Mouse (Mus musculus): Measurements from ENCODE around the gene Il12b.

The Il12b gene

DNA sequence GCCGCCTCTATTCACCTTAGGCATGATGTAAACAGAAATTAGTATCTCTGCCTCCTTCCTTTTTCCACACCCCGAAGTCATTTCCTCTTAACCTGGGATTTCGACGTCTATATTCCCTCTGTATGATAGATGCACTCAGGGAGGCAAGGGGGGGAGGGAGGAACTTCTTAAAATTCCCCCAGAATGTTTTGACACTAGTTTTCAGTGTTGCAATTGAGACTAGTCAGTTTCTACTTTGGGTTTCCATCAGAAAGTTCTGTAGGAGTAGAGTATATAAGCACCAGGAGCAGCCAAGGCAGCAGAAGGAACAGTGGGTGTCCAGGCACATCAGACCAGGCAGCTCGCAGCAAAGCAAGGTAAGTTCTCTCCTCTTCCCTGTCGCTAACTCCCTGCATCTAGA is at the start of gene Il12b:
Il12b (plus strand) TSS at position 301 of the 400 bp plus-strand sequence.
- DNase-seq (ENCODE audit: low spot score in 2 of 2): no peak

DNA sequence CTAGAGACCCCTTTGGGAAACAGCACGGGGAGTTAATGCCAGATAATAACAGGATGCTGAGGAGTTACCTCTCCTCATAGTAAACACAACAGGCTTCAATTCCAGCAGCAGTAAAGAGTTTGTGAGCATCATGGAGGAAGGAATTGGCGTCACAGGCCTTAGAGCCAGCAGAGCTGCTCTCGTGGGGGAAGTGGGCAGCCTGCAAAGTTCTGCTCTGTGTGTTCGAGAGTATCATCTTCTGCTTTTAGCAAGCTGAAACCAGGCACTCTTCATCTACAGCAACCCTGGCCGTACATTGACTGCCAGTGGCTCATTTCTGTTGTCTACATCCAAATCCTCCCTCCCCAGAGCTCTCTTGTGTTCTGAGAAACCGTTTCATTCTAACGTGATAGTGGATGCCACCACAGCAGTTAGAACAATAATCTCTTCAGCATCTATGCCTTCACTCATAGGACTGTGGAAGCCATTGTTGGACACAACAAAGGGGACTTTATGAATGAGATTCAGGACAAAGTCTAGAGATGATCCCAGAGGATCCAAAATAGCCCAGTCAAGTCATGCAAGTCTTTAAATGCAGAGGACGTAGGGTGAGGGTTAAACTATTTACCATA is 44.9 kb upstream of the Il12b start:
- DNase-seq (ENCODE audit: low spot score in 2 of 2): no peak

GRCm38 (mm10) chr11:44356171-44356570 is 43.7 kb upstream of the Il12b start:
- no peak for DNase-seq (ENCODE audit: low spot score in 2 of 2)

DNA sequence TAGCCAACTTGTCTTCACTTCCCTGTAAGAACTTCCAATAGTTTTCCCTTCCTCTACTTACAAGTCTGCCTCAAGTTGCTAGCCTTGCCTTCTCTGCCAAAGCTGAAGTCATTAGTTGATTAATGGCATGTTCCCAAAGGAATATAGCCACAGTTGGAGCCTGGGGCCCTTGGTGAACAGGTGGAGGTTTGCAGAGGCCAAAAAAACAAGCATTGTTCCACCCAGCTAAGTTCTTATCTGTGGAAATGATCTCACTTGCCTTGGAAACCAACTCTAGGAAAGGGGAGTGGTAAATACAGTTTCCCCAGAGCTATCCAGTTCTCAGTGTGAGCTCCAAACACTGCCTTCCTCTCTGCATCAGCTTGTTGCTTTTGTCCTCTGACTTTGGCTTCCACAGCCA is 35.3 kb upstream of the Il12b start:
- no peak for DNase-seq (ENCODE audit: low spot score in 2 of 2)

DNA sequence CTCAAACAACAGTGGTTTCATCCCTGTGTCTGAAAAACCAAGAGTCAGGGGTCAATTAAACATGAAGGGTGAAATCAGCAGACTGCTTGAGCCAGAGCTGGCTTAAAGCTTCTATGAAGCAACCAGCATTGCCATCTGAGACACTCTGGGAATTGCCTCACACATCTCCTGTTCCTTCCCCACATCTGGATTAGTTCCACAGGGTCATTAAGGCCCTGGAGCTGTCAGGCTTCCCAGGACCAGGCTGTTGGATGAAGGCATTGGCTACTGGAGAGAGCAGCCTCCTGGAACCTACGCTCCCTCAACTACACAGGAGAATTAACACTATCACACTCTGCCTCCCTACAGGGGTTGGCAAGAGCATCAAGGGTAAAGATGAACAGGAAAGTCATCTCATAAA is 32.2 kb upstream of the Il12b start:
- no peak for DNase-seq (ENCODE audit: low spot score in 2 of 2)

DNA sequence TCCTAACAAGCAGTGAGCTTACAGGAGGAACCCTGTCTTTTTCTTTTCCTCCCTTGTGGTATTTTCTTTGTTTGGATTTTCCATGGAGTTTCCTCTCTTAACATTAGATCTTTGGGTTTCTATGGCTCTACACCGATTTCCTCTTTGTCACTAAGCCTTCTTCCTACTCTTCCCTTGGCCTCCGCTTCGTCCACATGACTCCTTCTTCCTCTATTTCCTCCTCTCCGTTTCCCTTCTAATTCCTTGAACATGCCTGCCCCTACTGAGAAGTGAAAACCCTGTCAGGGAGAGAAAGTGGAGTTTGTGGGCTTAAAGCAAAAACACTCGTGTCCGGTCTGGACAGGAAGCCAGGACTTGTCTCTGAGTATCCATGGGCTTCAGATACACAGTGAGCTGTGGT is 27.0 kb upstream of the Il12b start:
- no peak for DNase-seq (ENCODE audit: low spot score in 2 of 2)

- DNase-seq (ENCODE audit: low spot score in 2 of 2): no peak
Observed at GRCm38 (mm10) chr11:44377879-44378278, 22.0 kb upstream of the Il12b start.

DNA sequence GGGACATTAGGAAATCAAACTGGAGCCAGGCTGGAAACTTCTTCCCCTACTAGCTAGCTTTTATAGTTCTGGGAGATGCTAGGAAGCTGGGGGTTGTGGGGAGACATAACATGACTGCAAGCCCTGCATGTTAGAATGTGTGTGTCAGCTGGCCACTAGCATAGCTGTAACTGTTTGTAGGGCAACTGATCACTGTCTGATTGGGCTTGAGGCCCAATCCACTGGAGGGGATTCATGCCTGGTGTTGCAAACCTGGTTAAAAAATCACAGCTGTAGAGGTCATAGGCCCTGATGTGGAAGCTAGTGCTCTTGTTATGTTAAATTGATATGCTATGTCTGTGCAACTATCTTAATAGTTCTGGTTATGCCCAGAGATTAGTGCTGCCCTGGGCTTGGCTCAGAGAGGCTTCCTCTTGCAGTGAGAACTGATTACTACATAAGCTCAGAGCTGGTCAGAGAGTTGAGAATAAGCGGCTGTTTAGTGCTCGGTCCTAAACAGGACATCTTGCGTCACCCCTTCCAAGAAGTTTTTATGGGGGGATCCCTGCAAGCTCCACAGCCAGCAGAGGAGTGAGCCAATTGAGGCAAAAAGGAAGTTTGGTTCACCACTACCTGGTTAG is 19.3 kb upstream of the Il12b start:
- no peak for DNase-seq (ENCODE audit: low spot score in 2 of 2)

- no peak for DNase-seq (ENCODE audit: low spot score in 2 of 2)
Observed at GRCm38 (mm10) chr11:44382200-44382599, 17.7 kb upstream of the Il12b start.

DNA sequence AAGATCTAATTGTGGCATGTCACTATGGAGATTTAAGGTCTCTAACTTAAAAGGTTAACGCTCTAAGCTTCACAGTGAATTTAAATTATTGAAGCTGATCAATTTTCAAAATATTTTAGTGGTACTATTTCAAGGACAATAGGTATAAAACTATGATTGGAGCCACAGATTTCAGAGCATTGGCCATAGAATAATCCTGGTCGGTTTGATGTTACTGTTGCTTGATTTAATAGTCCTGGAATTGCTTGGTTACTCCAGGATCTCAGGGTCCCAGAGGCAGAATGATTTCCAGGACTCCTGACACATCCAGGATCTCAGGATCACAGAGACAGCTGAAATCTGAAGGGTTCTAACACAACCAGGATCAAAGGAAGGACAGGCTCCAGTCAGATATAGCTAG is 12.8 kb upstream of the Il12b start:
- no peak for DNase-seq (ENCODE audit: low spot score in 2 of 2)

DNA sequence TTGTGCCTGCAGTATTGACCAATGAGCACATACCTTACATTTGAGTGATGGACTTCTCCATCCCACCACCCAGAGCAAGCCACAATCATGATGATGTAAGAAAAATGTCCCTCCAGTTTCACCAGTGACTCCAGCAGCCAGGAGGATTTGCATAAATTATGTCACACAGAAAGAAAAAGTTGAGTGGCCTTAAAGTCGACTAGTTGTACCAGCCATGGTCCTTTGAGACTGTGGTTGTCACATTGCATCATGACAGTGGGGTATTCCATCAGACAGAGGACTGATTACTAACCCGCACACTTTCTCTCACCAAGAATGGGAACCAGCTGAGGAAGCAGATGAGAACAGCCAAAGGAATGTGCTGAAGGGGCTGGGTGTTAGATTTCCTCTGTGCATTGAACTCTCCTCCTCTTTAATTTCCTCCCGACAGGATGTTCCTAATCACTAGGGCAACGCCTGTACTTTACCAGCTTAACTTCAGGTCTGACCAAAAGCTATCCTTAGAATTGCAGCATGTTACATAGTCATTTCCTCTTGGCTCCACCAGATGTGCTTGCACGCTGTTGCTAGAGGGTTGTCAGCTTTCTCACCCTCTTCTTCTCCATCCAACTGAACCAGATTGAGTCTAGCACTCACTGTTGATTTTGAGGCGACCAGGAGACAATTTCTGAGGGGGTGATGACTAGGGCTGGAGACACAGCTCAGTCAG is 9.7 kb upstream of the Il12b start:
- no peak for DNase-seq (ENCODE audit: low spot score in 2 of 2)

DNA sequence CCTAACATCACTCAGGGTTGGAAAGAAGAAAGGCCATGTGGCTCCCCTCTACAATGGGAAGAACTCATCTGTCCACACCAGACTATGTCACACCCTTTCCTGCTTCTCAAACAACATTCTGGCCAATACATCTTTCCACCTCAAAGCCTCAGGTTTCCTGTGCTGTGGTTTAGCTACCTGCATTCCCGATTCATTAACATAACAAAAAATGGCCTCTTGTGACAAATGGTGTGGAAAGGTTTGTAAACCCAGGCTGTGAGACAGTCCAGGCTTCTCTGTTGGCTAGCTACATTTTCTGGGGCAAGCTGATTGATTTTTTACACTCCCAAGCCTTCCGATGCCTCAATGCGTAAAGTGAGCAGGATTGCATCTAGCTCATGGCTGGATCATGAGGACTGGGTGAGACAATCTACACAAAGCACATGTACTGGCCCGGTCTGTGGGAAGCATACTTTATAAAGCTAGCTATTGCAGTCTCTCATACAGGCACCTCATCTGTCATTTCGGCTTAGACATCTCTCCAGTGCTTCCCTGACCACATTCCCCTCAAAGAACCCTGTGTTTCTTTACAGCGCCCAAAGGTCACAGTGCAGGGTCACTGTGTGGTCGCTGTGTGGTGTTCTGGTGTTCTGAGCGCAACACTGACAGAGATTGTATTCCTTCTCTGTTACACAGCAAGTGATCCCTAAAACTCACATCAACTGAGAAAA is 6.6 kb upstream of the Il12b start:
- DNase-seq (ENCODE audit: low spot score in 2 of 2): no peak

GRCm38 (mm10) chr11:44395401-44395800 is 4.5 kb upstream of the Il12b start:
- no peak for DNase-seq (ENCODE audit: low spot score in 2 of 2)

GRCm38 (mm10) chr11:44397551-44397950 is 2.3 kb upstream of the Il12b start:
- DNase-seq (ENCODE audit: low spot score in 2 of 2): no peak

- no peak for DNase-seq (ENCODE audit: low spot score in 2 of 2)
Observed at GRCm38 (mm10) chr11:44398356-44398755, 1.5 kb upstream of the Il12b start.

DNA sequence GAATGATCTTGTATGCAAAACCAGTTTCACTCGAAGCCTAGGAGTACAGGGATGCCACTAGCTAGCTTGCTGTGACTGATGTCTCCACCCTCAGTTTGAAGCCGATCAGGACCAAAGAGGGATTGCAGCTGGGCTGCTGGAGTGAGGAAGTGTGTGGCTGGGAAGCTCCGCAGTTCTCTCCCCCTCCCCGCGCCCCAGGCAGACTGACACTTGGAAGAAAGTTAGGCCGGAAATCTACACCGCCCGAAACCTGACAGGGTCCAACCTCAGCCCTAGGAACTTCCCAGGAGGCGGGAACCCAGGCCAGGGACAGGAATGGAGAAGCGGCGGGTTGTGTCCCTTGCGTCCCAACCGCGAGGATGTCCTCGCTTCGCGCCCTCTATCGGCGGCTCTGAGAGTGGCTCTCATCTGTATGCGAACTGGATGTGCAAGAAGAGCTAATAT is 1.1 kb upstream of the Il12b start:
- peak in 1 of 2 experiments; percentile 64 for DNase-seq (ENCODE audit: low spot score in 2 of 2)

- peak; percentile 12 to 16 for DNase-seq (ENCODE audit: low spot score in 2 of 2)
Observed at GRCm38 (mm10) chr11:44401635-44402548, 2.0 kb downstream of the Il12b start.

DNA sequence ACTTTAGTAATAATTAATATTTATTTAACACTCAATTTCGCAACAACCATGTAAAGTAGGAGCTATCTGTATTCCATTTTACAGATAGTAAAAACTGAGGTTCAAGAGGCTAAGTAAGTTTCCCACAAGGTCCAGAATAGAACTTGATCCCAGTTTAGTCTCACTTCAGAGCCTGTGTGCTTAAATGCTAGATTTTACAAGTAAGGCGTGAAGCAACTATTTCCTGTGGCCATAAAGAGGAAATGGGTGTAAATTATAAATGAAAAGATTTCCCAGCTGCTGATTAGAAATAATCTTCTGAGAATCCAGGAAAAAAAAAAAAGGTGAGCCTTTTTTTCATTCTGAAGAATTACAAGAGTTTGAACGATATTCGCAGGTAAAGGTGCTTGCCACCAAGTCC is 5.2 kb downstream of the Il12b start:
- no peak for DNase-seq (ENCODE audit: low spot score in 2 of 2)

DNA sequence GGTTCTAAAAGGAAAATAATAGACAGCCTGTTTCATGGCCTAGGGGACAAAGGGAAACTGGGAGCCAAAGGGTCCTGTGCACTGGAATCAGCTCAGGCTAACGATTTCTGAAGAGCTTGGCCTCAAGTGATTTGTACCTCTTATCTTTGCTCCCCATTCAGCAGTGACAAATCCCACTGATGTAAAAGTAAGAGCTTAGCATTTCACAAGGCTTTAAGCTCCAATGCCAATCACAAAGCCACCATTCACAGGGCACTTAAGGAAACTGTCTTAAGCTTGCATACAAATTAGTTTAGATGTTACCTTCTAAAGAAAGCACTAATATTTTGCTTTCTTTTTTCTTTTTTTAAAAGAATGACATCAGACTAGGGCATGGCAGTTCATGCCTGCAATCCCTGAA is 6.1 kb downstream of the Il12b start:
- DNase-seq (ENCODE audit: low spot score in 2 of 2): no peak

DNA sequence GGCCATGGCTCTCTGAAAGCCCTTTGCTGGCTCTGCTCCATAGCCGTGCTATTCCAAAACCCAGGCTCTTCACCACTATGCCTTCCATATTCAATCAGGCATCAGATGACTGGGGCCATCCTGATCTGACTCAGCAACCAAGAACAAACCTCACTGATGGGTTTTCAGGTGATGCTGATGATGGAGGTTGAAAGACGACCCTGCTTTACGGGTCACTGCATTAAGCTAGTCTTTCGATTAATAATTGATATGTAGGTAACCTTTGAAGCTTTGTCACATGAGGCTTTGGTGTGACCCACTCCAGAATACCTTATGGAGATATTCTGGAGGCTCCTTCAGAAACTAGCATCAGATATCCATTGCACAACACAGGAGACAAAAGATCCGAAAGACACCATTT is 6.6 kb downstream of the Il12b start:
- no peak for DNase-seq (ENCODE audit: low spot score in 2 of 2)

DNA sequence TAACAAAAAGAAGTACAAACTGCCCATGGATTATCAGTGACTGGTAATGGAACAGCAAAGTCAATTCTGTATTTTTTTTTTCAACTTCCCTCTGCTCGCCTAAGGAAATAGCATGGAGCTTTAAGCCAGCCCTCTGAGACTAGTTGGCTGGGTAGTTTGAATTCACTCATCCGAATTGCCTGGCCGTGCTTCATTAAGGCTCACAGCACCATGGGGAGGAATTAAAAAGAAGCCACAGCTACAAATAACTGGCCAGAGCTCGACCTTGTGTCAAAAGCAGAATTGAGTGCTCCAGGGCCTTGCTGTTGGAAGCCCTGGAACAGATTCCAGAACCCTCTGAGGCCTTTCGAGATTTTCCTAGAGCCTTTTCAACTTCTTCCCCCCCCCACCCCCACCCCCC is 8.8 kb downstream of the Il12b start:
- no peak for DNase-seq (ENCODE audit: low spot score in 2 of 2)
